Mouse (Mus musculus) E14TG2a.4 (cell line): ENCODE results near the gene Sycp2l.

ENCODE experiments used
- H3K27me3 ChIP-seq: 2 replicates; pipeline ENCODE4 v1.6.1; 2014; ENCODE audit warnings: low read length, control low read depth; ENCODE audit not compliant: insufficient read depth
- H3K36me3 ChIP-seq: 2 replicates; pipeline ENCODE4 v1.6.1; 2014; ENCODE audit warnings: low read length, control low read depth; ENCODE audit not compliant: insufficient read depth
- H3K4me1 ChIP-seq: replicated peaks from 2 replicates; pipeline ENCODE4 v1.6.1; 2014; ENCODE audit warnings: low read depth, low read length, control low read depth
- H3K4me3 ChIP-seq: replicated peaks from 2 replicates; pipeline ENCODE4 v1.5.1; 2014; ENCODE audit warnings: mild to moderate bottlenecking, low read length
- H3K9me3 ChIP-seq: 2 replicates; pipeline ENCODE4 v1.6.1; 2014; ENCODE audit warnings: low read length, control low read depth
- CTCF ChIP-seq: conservative IDR thresholded peaks from 2 replicates; pipeline ENCODE4 v1.5.1; 2014; ENCODE audit warnings: low read length
- NANOG ChIP-seq: IDR thresholded peaks from 2 replicates; pipeline ENCODE4 v1.6.1; 2014; ENCODE audit warnings: borderline replicate concordance, low read length, mixed read lengths
- POU5F1 ChIP-seq: IDR thresholded peaks from 2 replicates; pipeline ENCODE4 v1.6.1; 2014; ENCODE audit warnings: low read length, borderline replicate concordance

Sycp2l gene

DNA sequence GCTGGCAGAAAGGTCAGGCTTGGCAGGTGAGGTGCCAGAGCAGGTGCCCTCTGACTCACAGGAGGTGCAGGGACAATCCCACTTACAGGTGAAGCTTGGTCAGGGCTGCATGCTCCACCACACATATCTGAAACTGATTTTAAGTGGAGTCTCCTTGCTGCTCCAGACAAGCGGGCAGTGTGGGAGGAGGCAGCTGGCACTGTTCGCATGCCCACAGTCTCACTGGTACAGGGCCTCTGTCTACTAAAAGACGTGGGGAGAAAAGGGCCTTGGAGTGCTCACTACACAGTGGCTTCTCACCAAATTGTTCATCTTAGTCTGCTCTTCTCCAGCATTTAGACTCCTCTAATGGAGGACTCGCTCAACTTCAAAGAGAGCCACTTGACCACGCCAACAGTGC is 92.1 kb downstream of the Sycp2l start:
- Histone ChIP-seq H3K9me3 (no peaks in the 10 kb centered on the region), H3K4me1 (no peaks in the 10 kb centered on the region; the same call in 1 of the 2 replicates), H3K27me3 (no peaks in the 10 kb centered on the region), H3K4me3 (no peak overlapping the region), H3K36me3 (no peaks in the 10 kb centered on the region)
- no peak for TF ChIP-seq CTCF
- TF ChIP-seq POU5F1 = no peak
- TF ChIP-seq NANOG = no peak

- H3K36me3 ChIP-seq = no peaks in the 10 kb centered on the region
- no peak for TF ChIP-seq CTCF
- TF ChIP-seq NANOG = no peak
- TF ChIP-seq POU5F1 = no peak
- no peaks in the 10 kb centered on the region for H3K4me1 ChIP-seq
These were observed 97.2 kb downstream of the Sycp2l start for GRCm38 (mm10) chr13:41211276-41211675.

DNA sequence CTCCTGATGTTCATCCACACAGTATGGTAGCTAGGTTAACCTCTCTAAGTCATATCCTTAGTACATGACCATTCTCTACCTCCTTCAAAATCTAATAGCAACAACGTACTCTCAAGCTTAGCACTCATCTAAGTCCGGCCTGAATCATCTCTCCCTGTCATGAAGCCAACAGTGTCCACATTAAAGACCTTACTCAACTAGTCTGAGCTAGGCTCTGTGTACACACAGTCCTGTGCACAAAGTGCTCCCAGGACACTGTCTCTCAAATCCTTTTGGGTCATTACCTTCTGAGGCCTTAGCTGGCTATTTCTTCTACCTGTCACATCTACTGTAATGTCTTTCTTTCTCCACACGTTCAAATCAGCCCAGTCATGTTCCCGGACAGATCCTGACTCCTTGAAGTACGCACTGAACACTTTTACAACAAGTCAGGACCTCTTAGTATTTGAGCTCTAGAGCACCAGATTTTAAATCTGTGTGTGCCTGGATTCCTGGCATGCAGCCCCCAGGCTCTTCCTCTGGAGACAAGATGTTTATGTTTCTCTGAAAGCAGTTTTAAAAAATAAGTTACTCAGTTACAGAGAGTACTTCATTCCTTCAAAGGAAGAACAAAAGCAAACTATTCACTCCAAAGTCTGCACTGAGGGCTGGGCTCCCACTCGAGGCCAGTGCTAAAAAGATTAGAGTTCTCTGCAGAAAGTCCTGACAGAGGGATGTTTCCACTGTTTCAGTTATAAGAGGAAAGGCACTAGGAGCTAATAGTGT is 98.6 kb downstream of the Sycp2l start:
- H3K4me1 ChIP-seq = no peaks in the 10 kb centered on the region

More at GRCm38 (mm10) chr13:41211276-41211675, 97.2 kb downstream of the Sycp2l start:
- Histone ChIP-seq H3K9me3 (no peaks in the 10 kb centered on the region), H3K27me3 (no peaks in the 10 kb centered on the region), H3K4me3 (no peak overlapping the region)

GRCm38 (mm10) chr13:41215669-41216068 is 101.6 kb downstream of the Sycp2l start:
- no peak for TF ChIP-seq POU5F1
- no peak for TF ChIP-seq NANOG
- TF ChIP-seq CTCF = no peak
- H3K4me1 ChIP-seq = no peaks in the 10 kb centered on the region
- H3K27me3 ChIP-seq = peaks cover 8% of the 10 kb centered on the region; the same call in 1 of the 2 replicates
- H3K9me3 ChIP-seq = no peaks in the 10 kb centered on the region
- H3K4me3 ChIP-seq = no peak overlapping the region
- H3K36me3 ChIP-seq = no peaks in the 10 kb centered on the region

More for the DNA sequence above, 98.6 kb downstream of the Sycp2l start:
- H3K4me3 ChIP-seq = no peak overlapping the region
- no peaks in the 10 kb centered on the region for H3K36me3 ChIP-seq
- no peaks in the 10 kb centered on the region for H3K27me3 ChIP-seq
- no peaks in the 10 kb centered on the region for H3K9me3 ChIP-seq
- no peak for TF ChIP-seq NANOG
- TF ChIP-seq POU5F1 = no peak
- TF ChIP-seq CTCF = no peak

DNA sequence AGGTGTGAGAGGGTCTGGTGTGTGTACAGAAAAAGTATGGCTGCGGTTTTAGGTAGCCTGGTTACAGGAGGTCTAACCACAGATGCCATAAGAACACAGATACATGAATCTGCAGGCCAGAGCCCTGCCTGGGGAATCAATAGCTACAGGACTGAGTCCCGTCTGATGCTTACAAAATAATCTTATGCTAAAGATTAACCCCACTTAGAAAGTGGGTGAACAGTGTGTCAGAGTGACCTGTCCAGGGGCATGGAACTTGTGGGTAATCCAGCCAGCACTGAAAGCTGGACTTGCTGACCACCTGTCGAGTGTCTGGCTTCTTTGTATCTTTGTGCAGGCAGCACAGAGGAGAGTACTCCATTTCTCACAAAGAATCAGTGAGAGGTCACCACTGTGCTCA is 102.1 kb downstream of the Sycp2l start:
- H3K4me3 ChIP-seq = no peak overlapping the region
- H3K27me3 ChIP-seq = peaks cover 8% of the 10 kb centered on the region; the same call in 1 of the 2 replicates
- H3K9me3 ChIP-seq = no peaks in the 10 kb centered on the region
- no peaks in the 10 kb centered on the region for H3K36me3 ChIP-seq
- no peaks in the 10 kb centered on the region for H3K4me1 ChIP-seq
- TF ChIP-seq CTCF (no peak), POU5F1 (no peak), NANOG (no peak)

DNA sequence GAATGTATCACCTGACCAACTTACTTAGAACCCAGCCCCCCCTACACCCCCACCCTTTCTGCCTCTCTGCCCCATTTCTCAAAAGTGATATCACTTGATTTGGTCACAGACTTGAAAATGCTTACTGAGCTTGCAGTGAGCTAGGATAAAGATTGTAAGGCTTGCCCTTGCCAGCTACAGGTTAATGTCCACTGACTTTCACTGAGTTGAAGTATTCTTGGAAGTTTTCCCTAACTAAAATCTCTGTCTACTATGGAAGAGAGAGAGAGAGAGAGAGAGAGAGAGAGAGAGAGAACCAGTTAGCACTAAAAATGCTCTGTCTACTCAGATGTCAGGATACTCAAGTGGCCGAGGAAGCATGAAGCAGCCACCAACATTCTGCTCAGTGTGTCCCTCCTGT is 104.9 kb downstream of the Sycp2l start:
- Histone ChIP-seq H3K4me1 (no peaks in the 10 kb centered on the region), H3K4me3 (no peak overlapping the region), H3K9me3 (no peaks in the 10 kb centered on the region), H3K36me3 (no peaks in the 10 kb centered on the region), H3K27me3 (peaks cover 21% of the 10 kb centered on the region)
- TF ChIP-seq CTCF (no peak), NANOG (no peak), POU5F1 (no peak)

- TF ChIP-seq NANOG (no peak), POU5F1 (no peak), CTCF (no peak)
- H3K9me3 ChIP-seq = no peaks in the 10 kb centered on the region
- peak overlapping the region; percentile 85 for H3K4me3 ChIP-seq
- peaks cover 21% of the 10 kb centered on the region for H3K27me3 ChIP-seq
- no peaks in the 10 kb centered on the region for H3K4me1 ChIP-seq
- H3K36me3 ChIP-seq = no peaks in the 10 kb centered on the region
These were observed 105.7 kb downstream of the Sycp2l start for GRCm38 (mm10) chr13:41219687-41220303.

- no peaks in the 10 kb centered on the region for H3K36me3 ChIP-seq
- H3K9me3 ChIP-seq = no peaks in the 10 kb centered on the region
- H3K4me1 ChIP-seq = no peaks in the 10 kb centered on the region
- H3K4me3 ChIP-seq = peak within 1 kb of the TSS; percentile 85
- peaks cover 21% of the 10 kb centered on the region for H3K27me3 ChIP-seq
- TF ChIP-seq CTCF (no peak; the same call in 1 of the 2 replicates), NANOG (no peak), POU5F1 (no peak)
These were observed 106.3 kb downstream of the Sycp2l start, which contains the start of gene Elovl2 for GRCm38 (mm10) chr13:41220304-41220834. Gene Elovl2 (minus strand): TSS chr13:41220405.
